Mouse (Mus musculus) MEL (cell line): ENCODE data around the gene Ribc1. TPM values are rescaled to one million over a fixed set of nuclear protein-coding genes. Genes with fewer than 3 reads are reported as not detected.

Experiments used
- DNase-seq: peaks from one replicate; pipeline ENCODE4 v3.0.0; 2011; ENCODE audit warnings: low read depth, low spot score
- H3K27ac ChIP-seq: 2 replicates; pipeline ENCODE4 v1.5.1; 2012; ENCODE audit warnings: low read depth, mild to moderate bottlenecking, control low read depth, low read length, moderate library complexity; ENCODE audit not compliant: control insufficient read depth
- H3K27me3 ChIP-seq, 2 experiments: fragments of 150-350 bp in 1 of 2; sonication (generic) in 1 of 2; 2 replicates each; pipeline ENCODE4 v1.6.1; 2012; ENCODE audit warnings: low read length in 2 of 2, mild to moderate bottlenecking in 2 of 2, improper control_type of control experiment in 1 of 2, moderate library complexity in 1 of 2; ENCODE audit not compliant: insufficient read depth in 2 of 2, control insufficient read depth in 1 of 2
- H3K36me3 ChIP-seq, 2 experiments: 2 replicates each; pipeline ENCODE4 v1.6.1; 2012 to 2014; ENCODE audit warnings: low read length in 2 of 2, improper control_type of control experiment in 1 of 2, inconsistent platforms in 1 of 2, mild to moderate bottlenecking in 1 of 2; ENCODE audit not compliant: insufficient read depth in 2 of 2, control insufficient read depth in 1 of 2
- H3K4me1 ChIP-seq, 2 experiments: fragments of 150-350 bp in 1 of 2; sonication (generic) in 1 of 2; 2 replicates each; pipeline ENCODE4 v1.6.1; 2012; ENCODE audit warnings: low read length in 2 of 2, improper control_type of control experiment in 1 of 2, mild to moderate bottlenecking in 1 of 2; ENCODE audit not compliant: insufficient read depth in 2 of 2, control insufficient read depth in 1 of 2
- H3K4me3 ChIP-seq, 2 experiments: fragments of 150-350 bp in 1 of 2; sonication (generic) in 1 of 2; 2 replicates each; pipeline ENCODE4 v1.5.1; 2012; ENCODE audit warnings: low read depth in 2 of 2, low read length in 2 of 2, mild to moderate bottlenecking in 2 of 2, moderate library complexity in 2 of 2, control low read depth in 1 of 2, improper control_type of control experiment in 1 of 2; ENCODE audit not compliant: control insufficient read depth in 1 of 2, insufficient read depth in 1 of 2
- H3K79me2 ChIP-seq: 2 replicates; pipeline ENCODE4 v1.6.1; 2012; ENCODE audit warnings: mild to moderate bottlenecking, low read length, moderate library complexity; ENCODE audit not compliant: control insufficient read depth, poor library complexity, insufficient read depth
- H3K9ac ChIP-seq: 2 replicates; pipeline ENCODE4 v1.6.1; 2012; ENCODE audit warnings: low read depth, mild to moderate bottlenecking, control low read depth, low read length, moderate library complexity; ENCODE audit not compliant: control insufficient read depth, poor library complexity, severe bottlenecking
- H3K9me3 ChIP-seq: fragments of 150-350 bp; sonication (generic); replicated peaks from 2 replicates; pipeline ENCODE4 v1.6.1; 2012; ENCODE audit warnings: mild to moderate bottlenecking, low read length, improper control_type of control experiment, moderate library complexity; ENCODE audit not compliant: insufficient read depth
- BHLHE40 ChIP-seq: IDR thresholded peaks from 2 replicates; pipeline ENCODE4 v1.6.1; 2012; ENCODE audit warnings: low read depth, mild to moderate bottlenecking, inconsistent platforms, low read length, improper control_type of control experiment, borderline replicate concordance
- CHD1 ChIP-seq: IDR thresholded peaks from 2 replicates; pipeline ENCODE4 v1.6.1; 2012; ENCODE audit warnings: low read depth, mild to moderate bottlenecking, inconsistent platforms, low read length, improper control_type of control experiment
- CHD2 ChIP-seq: IDR thresholded peaks from 2 replicates; pipeline ENCODE4 v1.6.1; 2011; ENCODE audit warnings: low read length, improper control_type of control experiment
- CTCF ChIP-seq, 3 experiments: IDR thresholded peaks in 2 of 3; conservative IDR thresholded peaks in 1 of 3; 2 replicates each; pipeline ENCODE4 v1.5.1; 2011 to 2012; ENCODE audit warnings: low read length in 3 of 3, low read depth in 2 of 3, mild to moderate bottlenecking in 2 of 3, improper control_type of control experiment in 1 of 3, inconsistent platforms in 1 of 3, mixed read lengths in 1 of 3, moderate library complexity in 1 of 3; ENCODE audit not compliant: control insufficient read depth in 1 of 3, insufficient read depth in 1 of 3, poor library complexity in 1 of 3, severe bottlenecking in 1 of 3
- E2F4 ChIP-seq: IDR thresholded peaks from 2 replicates; pipeline ENCODE4 v1.6.1; 2011; ENCODE audit warnings: low read depth, low read length, improper control_type of control experiment, borderline replicate concordance
- ELF1 ChIP-seq: IDR thresholded peaks from 2 replicates; pipeline ENCODE4 v1.6.1; 2014; ENCODE audit warnings: low read depth, mild to moderate bottlenecking, inconsistent platforms, low read length, improper control_type of control experiment, moderate library complexity
- EP300 ChIP-seq, 2 experiments: IDR thresholded peaks; 2 replicates each; pipeline ENCODE4 v1.6.1; 2011; ENCODE audit warnings: improper control_type of control experiment in 2 of 2, low read length in 2 of 2, low read depth in 1 of 2, mild to moderate bottlenecking in 1 of 2
- ETS1 ChIP-seq: IDR thresholded peaks from 2 replicates; pipeline ENCODE4 v1.6.1; 2012; ENCODE audit warnings: low read depth, mild to moderate bottlenecking, inconsistent platforms, low read length, improper control_type of control experiment, moderate library complexity
- GABPA ChIP-seq: IDR thresholded peaks from 2 replicates; pipeline ENCODE4 v1.6.1; 2012; ENCODE audit warnings: low read depth, mild to moderate bottlenecking, inconsistent platforms, low read length, improper control_type of control experiment, moderate library complexity
- GATA1 ChIP-seq: IDR thresholded peaks from 2 replicates; pipeline ENCODE4 v1.6.1; 2011; ENCODE audit warnings: low read depth, low read length, improper control_type of control experiment
- HCFC1 ChIP-seq: IDR thresholded peaks from 2 replicates; pipeline ENCODE4 v1.6.1; 2012; ENCODE audit warnings: low read depth, mild to moderate bottlenecking, inconsistent platforms, low read length, improper control_type of control experiment, moderate library complexity
- JUND ChIP-seq: IDR thresholded peaks from 2 replicates; pipeline ENCODE4 v1.6.1; 2011; ENCODE audit warnings: low read depth, mild to moderate bottlenecking, improper control_type of control experiment, low read length
- KAT2A ChIP-seq: conservative IDR thresholded peaks from 2 replicates; pipeline ENCODE4 v1.6.1; 2012; ENCODE audit warnings: low read depth, low read length, improper control_type of control experiment, inconsistent platforms
- MAFK ChIP-seq: IDR thresholded peaks from 2 replicates; pipeline ENCODE4 v1.6.1; 2011; ENCODE audit warnings: low read depth, mild to moderate bottlenecking, low read length, improper control_type of control experiment, borderline replicate concordance
- MAX ChIP-seq: IDR thresholded peaks from 2 replicates; pipeline ENCODE4 v1.6.1; 2011; ENCODE audit warnings: low read length, improper control_type of control experiment
- MAZ ChIP-seq: IDR thresholded peaks from 2 replicates; pipeline ENCODE4 v1.6.1; 2012; ENCODE audit warnings: low read depth, mild to moderate bottlenecking, inconsistent platforms, low read length, improper control_type of control experiment
- MEF2A ChIP-seq: IDR thresholded peaks from 2 replicates; pipeline ENCODE4 v1.6.1; 2014; ENCODE audit warnings: low read depth, mild to moderate bottlenecking, inconsistent platforms, low read length, improper control_type of control experiment; ENCODE audit not compliant: poor library complexity, insufficient replicate concordance, severe bottlenecking; ENCODE audit errors: extremely low read depth
- MXI1 ChIP-seq: IDR thresholded peaks from 2 replicates; pipeline ENCODE4 v1.6.1; 2011; ENCODE audit warnings: mild to moderate bottlenecking, low read depth, low read length, improper control_type of control experiment
- MYB ChIP-seq: IDR thresholded peaks from 2 replicates; pipeline ENCODE4 v1.6.1; 2011; ENCODE audit warnings: mild to moderate bottlenecking, low read depth, low read length, improper control_type of control experiment
- MYC ChIP-seq: IDR thresholded peaks from 2 replicates; pipeline ENCODE4 v1.6.1; 2011; ENCODE audit warnings: low read depth, mild to moderate bottlenecking, low read length, improper control_type of control experiment, moderate library complexity
- NELFE ChIP-seq: IDR thresholded peaks from 2 replicates; pipeline ENCODE4 v1.6.1; 2011; ENCODE audit warnings: low read depth, low read length, improper control_type of control experiment
- POLR2AphosphoS2 ChIP-seq: IDR thresholded peaks from 2 replicates; pipeline ENCODE4 v1.6.1; 2011; ENCODE audit warnings: low read length, improper control_type of control experiment
- POLR2AphosphoS5 ChIP-seq: IDR thresholded peaks from 2 replicates; pipeline ENCODE4 v1.6.1; 2012; ENCODE audit warnings: low read depth, borderline replicate concordance, mild to moderate bottlenecking, inconsistent platforms, low read length, moderate library complexity, mixed read lengths
- RAD21 ChIP-seq: IDR thresholded peaks from 2 replicates; pipeline ENCODE4 v1.6.1; 2011; ENCODE audit warnings: mild to moderate bottlenecking, low read depth, low read length, improper control_type of control experiment
- RCOR1 ChIP-seq: IDR thresholded peaks from 2 replicates; pipeline ENCODE4 v1.6.1; 2012; ENCODE audit warnings: low read depth, mild to moderate bottlenecking, inconsistent platforms, low read length, improper control_type of control experiment
- SIN3A ChIP-seq: IDR thresholded peaks from 2 replicates; pipeline ENCODE4 v1.6.1; 2012; ENCODE audit warnings: low read length, improper control_type of control experiment, inconsistent platforms
- SMC3 ChIP-seq: IDR thresholded peaks from 2 replicates; pipeline ENCODE4 v1.6.1; 2011; ENCODE audit warnings: low read depth, low read length, improper control_type of control experiment
- TAL1 ChIP-seq: IDR thresholded peaks from 2 replicates; pipeline ENCODE4 v1.6.1; 2012; ENCODE audit warnings: mild to moderate bottlenecking, inconsistent platforms, low read length, moderate library complexity, mixed read lengths
- TBP ChIP-seq: IDR thresholded peaks from 2 replicates; pipeline ENCODE4 v1.8.0; 2011; ENCODE audit warnings: low read depth, low read length, improper control_type of control experiment
- TCF12 ChIP-seq: IDR thresholded peaks from 2 replicates; pipeline ENCODE4 v1.6.1; 2014; ENCODE audit warnings: low read depth, mild to moderate bottlenecking, inconsistent platforms, low read length, improper control_type of control experiment, moderate library complexity
- UBTF ChIP-seq: IDR thresholded peaks from 2 replicates; pipeline ENCODE4 v1.6.1; 2012; ENCODE audit warnings: low read depth, mild to moderate bottlenecking, inconsistent platforms, low read length, improper control_type of control experiment, moderate library complexity, borderline replicate concordance; ENCODE audit not compliant: insufficient read depth
- USF2 ChIP-seq, 2 experiments: IDR thresholded peaks; 2 replicates each; pipeline ENCODE4 v1.6.1; 2011 to 2012; ENCODE audit warnings: improper control_type of control experiment in 2 of 2, low read length in 2 of 2, borderline replicate concordance in 1 of 2, inconsistent platforms in 1 of 2, low read depth in 1 of 2, mild to moderate bottlenecking in 1 of 2; ENCODE audit not compliant: insufficient read depth in 1 of 2
- ZC3H11A ChIP-seq: IDR thresholded peaks from 2 replicates; pipeline ENCODE4 v1.6.1; 2012; ENCODE audit warnings: low read depth, mild to moderate bottlenecking, inconsistent platforms, low read length, improper control_type of control experiment
- ZKSCAN1 ChIP-seq: IDR thresholded peaks from 2 replicates; pipeline ENCODE4 v1.6.1; 2012; ENCODE audit warnings: low read depth, mild to moderate bottlenecking, inconsistent platforms, low read length, improper control_type of control experiment, moderate library complexity
- ZMIZ1 ChIP-seq: IDR thresholded peaks from 2 replicates; pipeline ENCODE4 v1.6.1; 2012; ENCODE audit warnings: low read depth, mild to moderate bottlenecking, inconsistent platforms, low read length, improper control_type of control experiment, moderate library complexity
- ZNF384 ChIP-seq: IDR thresholded peaks from 2 replicates; pipeline ENCODE4 v1.6.1; 2012; ENCODE audit warnings: low read depth, mild to moderate bottlenecking, inconsistent platforms, low read length, improper control_type of control experiment
- polyA plus RNA-seq, 2 experiments: library from polyadenylated mRNA; stranded (reverse) in 1 of 2; unstranded in 1 of 2; fragments of >175 nt in 1 of 2; fragments of >200 nt in 1 of 2; gene quantifications; 2 replicates each; pipeline versions ENCODE4 v1.2.1 to v1.2.4; 2012; ENCODE audit warnings: low replicate concordance in 2 of 2, low read depth in 1 of 2; ENCODE audit not compliant: insufficient read length in 2 of 2, insufficient read depth in 1 of 2, missing spikeins in 1 of 2
- total RNA-seq: library from RNA; depleted of rRNA; stranded (reverse); fragments of 300-350 nt; gene quantifications from 2 replicates; pipeline ENCODE4 v1.2.3, GENCODE M21; 2012

Ribc1 gene
- total and polyA plus RNA-seq, 3 experiments, result 5.3 to 9.8 TPM; not detected in 1

DNA sequence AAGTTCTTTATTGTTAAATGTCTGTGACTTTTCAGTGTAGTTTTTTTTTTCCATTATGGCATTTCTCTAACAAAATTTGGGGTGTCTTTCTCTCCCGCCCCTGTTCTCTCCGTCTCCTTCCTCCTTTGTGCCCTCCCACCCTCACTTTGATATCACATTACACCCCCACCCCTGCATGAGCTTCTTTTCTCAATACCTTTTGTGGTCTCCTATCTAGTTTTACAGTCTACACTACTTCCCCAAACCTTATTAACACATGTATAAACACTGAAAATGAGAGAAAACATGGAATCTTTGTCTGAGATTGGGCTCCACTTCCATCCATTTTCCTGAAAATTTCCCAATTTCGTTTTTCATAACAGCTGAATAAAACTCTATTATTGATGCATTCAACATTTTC is 36.5 kb upstream of the Ribc1 start:
- H3K36me3 ChIP-seq, result peaks cover 30 to 46% of the 10 kb centered on the region in 2 experiments

DNA sequence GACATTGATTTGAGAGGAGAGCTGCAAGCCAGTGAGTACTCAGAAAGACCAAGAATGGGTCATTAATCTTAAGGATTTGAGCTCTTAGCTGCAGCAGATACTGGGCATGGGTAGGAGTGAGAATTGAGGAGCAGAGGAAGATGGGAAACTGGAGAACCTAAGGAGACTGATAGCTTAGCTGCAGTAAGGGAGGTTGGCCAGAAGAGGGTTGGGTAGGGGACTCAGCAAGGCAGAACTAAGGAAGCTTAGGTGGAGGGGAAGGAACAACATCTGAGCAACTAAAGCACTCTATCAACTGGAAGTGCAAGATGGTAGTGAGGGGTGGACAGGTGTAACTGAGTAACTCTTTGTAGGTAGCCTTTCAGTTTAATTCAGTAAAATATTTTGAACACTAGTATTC is 31.1 kb upstream of the Ribc1 start:
- Histone ChIP-seq H3K36me3 (peaks cover 7 to 52% of the 10 kb centered on the region in 2 experiments), H3K27me3 (no peaks in the 10 kb centered on the region), H3K4me3 (no peak overlapping the region), H3K27ac (no peak overlapping the region), H3K79me2 (no peaks in the 10 kb centered on the region; the same call in 1 of the 2 replicates), H3K4me1 (peaks cover 3 to 6% of the 10 kb centered on the region in 2 experiments; a peak in 3 of 4 replicates), H3K9ac (no peak overlapping the region), H3K9me3 (no peaks in the 10 kb centered on the region)
- DNase-seq, result peak; percentile 26
- TF ChIP-seq ELF1, result no peak
- peak in 2 of 3 experiments; percentile 4 to 12; a peak in 1 of 6 replicates for TF ChIP-seq CTCF (IDR thresholded peaks at IDR 0.05 in 2 of 3, conservative IDR thresholded peaks at IDR 0.05 in 1 of 3; ENCODE audit: control insufficient read depth in 1 of 3, insufficient read depth in 1 of 3, low read depth in 2 of 3, low read length in 3 of 3, poor library complexity in 1 of 3, severe bottlenecking in 1 of 3)

More for the DNA sequence above, 36.5 kb upstream of the Ribc1 start:
- H3K27me3 ChIP-seq, result no peaks in the 10 kb centered on the region
- no peaks in the 10 kb centered on the region for H3K79me2 ChIP-seq
- DNase-seq, result peak; percentile 72
- no peak overlapping the region for H3K27ac ChIP-seq
- H3K9ac ChIP-seq, result no peak overlapping the region
- H3K4me3 ChIP-seq, result no peak overlapping the region
- peaks cover 5 to 8% of the 10 kb centered on the region in 2 experiments; a peak in 3 of 4 replicates for H3K4me1 ChIP-seq
- no peaks in the 10 kb centered on the region for H3K9me3 ChIP-seq
- TF ChIP-seq ZKSCAN1 (no peak), MXI1 (peak; percentile 69), MAFK (no peak), NELFE (no peak), RAD21 (no peak), ETS1 (peak; percentile 58; the same call in 1 of the 2 replicates), MYC (0 out of 2 replicates have a peak, but pooled peaks have one; percentile 33), POLR2AphosphoS2 (no peak), ELF1 (no peak), SMC3 (no peak), EP300 (IDR thresholded peaks at IDR 0.05; ENCODE audit: low read depth in 1 of 2, low read length in 2 of 2) (peak; percentile 58 to 68), TCF12 (peak; percentile 54; the same call in 1 of the 2 replicates), UBTF (no peak), JUND (no peak), MAX (0 out of 2 replicates have a peak, but pooled peaks have one; percentile 38), ZNF384 (peak; percentile 48; the same call in 1 of the 2 replicates), SIN3A (peak; percentile 72), ZC3H11A (no peak), E2F4 (no peak), GATA1 (peak; percentile 29; the same call in 1 of the 2 replicates), ZMIZ1 (no peak), TBP (no peak), KAT2A (no peak), USF2 (IDR thresholded peaks at IDR 0.05; ENCODE audit: borderline replicate concordance in 1 of 2, insufficient read depth in 1 of 2, low read depth in 1 of 2, low read length in 2 of 2) (no peak), HCFC1 (no peak), BHLHE40 (0 out of 2 replicates have a peak, but pooled peaks have one; percentile 20), TAL1 (peak; percentile 27; the same call in 1 of the 2 replicates), POLR2AphosphoS5 (no peak), GABPA (no peak), MAZ (peak; percentile 93), CHD1 (no peak), RCOR1 (peak; percentile 86), MEF2A (no peak), CTCF (IDR thresholded peaks at IDR 0.05 in 2 of 3, conservative IDR thresholded peaks at IDR 0.05 in 1 of 3; ENCODE audit: control insufficient read depth in 1 of 3, insufficient read depth in 1 of 3, low read depth in 2 of 3, low read length in 3 of 3, poor library complexity in 1 of 3, severe bottlenecking in 1 of 3) (no peak), MYB (no peak), CHD2 (no peak)
- TF ChIP-seq, all 39 proteins: peak for 13
